Mouse (Mus musculus) G1E-ER4 (cell line): ENCODE data around the gene Dbx1. TPM values are rescaled to one million over a fixed set of nuclear protein-coding genes. Genes with fewer than 3 reads are reported as not detected.

Source experiments
- GATA1 ChIP-seq: IDR thresholded peaks from one replicate; pipeline ENCODE4 v1.8.0; 2012; ENCODE audit warnings: low read length, inconsistent platforms
- polyA plus RNA-seq: library from polyadenylated mRNA; stranded (reverse); fragments of >175 nt; gene quantifications from 2 replicates; pipeline ENCODE4 v1.2.3, GENCODE M21; 2012

The Dbx1 gene
- polyA plus RNA-seq, 1 experiment = not detected

GRCm38 (mm10) chr7:49637851-49638663 lies 1.4 kb upstream of the Dbx1 start:
- TF ChIP-seq GATA1 = no peak

GRCm38 (mm10) chr7:49637281-49637680 lies 632 bp upstream of the Dbx1 start:
- no peak for TF ChIP-seq GATA1

GRCm38 (mm10) chr7:49635971-49636370 lies 678 bp downstream of the Dbx1 start:
- TF ChIP-seq GATA1 = no peak

GRCm38 (mm10) chr7:49635074-49635621 lies 1.5 kb downstream of the Dbx1 start:
- TF ChIP-seq GATA1 = no peak

GRCm38 (mm10) chr7:49634291-49635073 lies 2.2 kb downstream of the Dbx1 start:
- TF ChIP-seq GATA1 = no peak

- no peak for TF ChIP-seq GATA1
Observed at GRCm38 (mm10) chr7:49633375-49633956, 3.2 kb downstream of the Dbx1 start.

GRCm38 (mm10) chr7:49632391-49632790 lies 4.3 kb downstream of the Dbx1 start:
- TF ChIP-seq GATA1 = no peak

- no peak for TF ChIP-seq GATA1
Observed at GRCm38 (mm10) chr7:49631885-49632284, 4.8 kb downstream of the Dbx1 start.

- no peak for TF ChIP-seq GATA1
Observed at GRCm38 (mm10) chr7:49620160-49620559, 16.5 kb downstream of the Dbx1 start.

- TF ChIP-seq GATA1 = no peak
Observed at GRCm38 (mm10) chr7:49617087-49617486, 19.6 kb downstream of the Dbx1 start.

GRCm38 (mm10) chr7:49616258-49616735 lies 20.4 kb downstream of the Dbx1 start:
- TF ChIP-seq GATA1 = no peak

- no peak for TF ChIP-seq GATA1
Observed at GRCm38 (mm10) chr7:49604965-49605795, 31.5 kb downstream of the Dbx1 start.

- TF ChIP-seq GATA1 = no peak
Observed at GRCm38 (mm10) chr7:49604244-49604643, 32.4 kb downstream of the Dbx1 start.

- no peak for TF ChIP-seq GATA1
Observed at GRCm38 (mm10) chr7:49601191-49601975, 35.3 kb downstream of the Dbx1 start.
